In genomic region chr1:186252551-186252950, GRCm38 (mm10) we compare ENCODE assay signal across 17 mouse cellular contexts.
"Had no signal": no experiment of that assay in that cellular context is flagged by ENCODE, and none has a peak within 500 bp of the region (broad histone marks: within the 10 kb centered on the region; RNA-seq: fewer than 3 reads in every experiment).

No protein-coding gene starts in this region.

- DNase-seq: cerebellum, adult 2 months; cerebellum, adult 8-10 months; cerebellum, adult 9-10 months; cerebellum, adult 9-11 months; cerebellum, postnatal 10 days; cerebellum, postnatal 14 days; cerebellum, postnatal 25 days; cerebellum, postnatal 36 days; embryo, embryonic 11 days; forebrain, postnatal 0 days; gastrocnemius, adult 2 months; gastrocnemius, postnatal 10 days; gastrocnemius, postnatal 14 days; gastrocnemius, postnatal 25 days; gastrocnemius, postnatal 36 days; heart, adult 18-20 months; heart, adult 2 months had no signal
